Mouse (Mus musculus) midbrain, embryonic 16.5 days (tissue): Measurements from ENCODE around the gene Hcar2. TPM values are rescaled to one million over a fixed set of nuclear protein-coding genes. Genes with fewer than 3 reads are reported as not detected.

Experiments used
- ATAC-seq: fragments of 200-750 bp; cut with Nextera tagmentation; 2 replicates; pipeline ENCODE4 v1.8.0; 2017; ENCODE audit warnings: moderate TSS enrichment
- H3K27ac ChIP-seq: fragments of 300-500 bp; sonication (generic); 2 replicates; pipeline ENCODE4 v1.5.1; 2014; ENCODE audit warnings: mild to moderate bottlenecking, low read length, mixed read lengths
- H3K27me3 ChIP-seq: fragments of 300-500 bp; sonication (generic); 2 replicates; pipeline ENCODE4 v1.6.1; 2014; ENCODE audit warnings: low read depth, low read length, mixed read lengths; ENCODE audit not compliant: control insufficient read depth, insufficient read depth
- H3K36me3 ChIP-seq: fragments of 300-500 bp; sonication (generic); 2 replicates; pipeline ENCODE4 v1.6.1; 2014; ENCODE audit warnings: mild to moderate bottlenecking, low read length, moderate library complexity, mixed read lengths; ENCODE audit not compliant: control insufficient read depth, insufficient read depth
- H3K4me1 ChIP-seq: fragments of 300-500 bp; sonication (generic); 2 replicates; pipeline ENCODE4 v1.6.1; 2014; ENCODE audit warnings: mild to moderate bottlenecking, low read length, mixed read lengths; ENCODE audit not compliant: control insufficient read depth, insufficient read depth
- H3K4me2 ChIP-seq: fragments of 300-500 bp; sonication (generic); 2 replicates; pipeline ENCODE4 v1.6.1; 2014; ENCODE audit warnings: mild to moderate bottlenecking, low read length, mixed read lengths
- H3K4me3 ChIP-seq: fragments of 300-500 bp; sonication (generic); 2 replicates; pipeline ENCODE4 v1.5.1; 2014; ENCODE audit warnings: low read depth, mild to moderate bottlenecking, low read length, moderate library complexity, mixed read lengths
- H3K9ac ChIP-seq: fragments of 300-500 bp; sonication (generic); 2 replicates; pipeline ENCODE4 v1.6.1; 2014; ENCODE audit warnings: low read depth, low read length, mixed read lengths
- H3K9me3 ChIP-seq: fragments of 300-500 bp; sonication (generic); replicated peaks from 2 replicates; pipeline ENCODE4 v1.6.1; 2014; ENCODE audit warnings: mild to moderate bottlenecking, low read length, mixed read lengths; ENCODE audit not compliant: control insufficient read depth, poor library complexity, severe bottlenecking
- WGBS: fragments of 180-500 bp; shearing (Covaris S2); extraction: QIAGEN DNeasy Blood & Tissue Kit; methylation state at CpG from one replicate; pipeline ENCODE4 v1.1.7; 2014; 5-methylcytosine and 5-hydroxymethylcytosine counted together
- polyA plus RNA-seq: library from polyadenylated mRNA; unstranded; fragments of >200 nt; fragmentation: Nextera tagmentation; extraction: Ambion mirVana; gene quantifications from 2 replicates; pipeline ENCODE4 v1.2.1, GENCODE M21; 2015

The Hcar2 gene
- polyA plus RNA-seq, 1 experiment from 2014 or later = not detected

- no peak for ATAC-seq
- 71% methylated on average over 14 of the region's 14 CpGs for WGBS
- no peaks in the 10 kb centered on the region for H3K9me3 ChIP-seq
- no peaks in the 10 kb centered on the region for H3K36me3 ChIP-seq
- H3K27me3 ChIP-seq = no peaks in the 10 kb centered on the region
- no peak overlapping the region for H3K9ac ChIP-seq
- H3K27ac ChIP-seq = no peak overlapping the region
- 0 out of 2 replicates have a peak overlapping the region, but pooled peaks have one; percentile 10 for H3K4me3 ChIP-seq
- H3K4me1 ChIP-seq = no peaks in the 10 kb centered on the region
- 0 out of 2 replicates have a peak overlapping the region, but pooled peaks have one; percentile 9 for H3K4me2 ChIP-seq
Measured at GRCm38 (mm10) chr5:123878056-123878455, 12.8 kb upstream of the Hcar2 start.

DNA sequence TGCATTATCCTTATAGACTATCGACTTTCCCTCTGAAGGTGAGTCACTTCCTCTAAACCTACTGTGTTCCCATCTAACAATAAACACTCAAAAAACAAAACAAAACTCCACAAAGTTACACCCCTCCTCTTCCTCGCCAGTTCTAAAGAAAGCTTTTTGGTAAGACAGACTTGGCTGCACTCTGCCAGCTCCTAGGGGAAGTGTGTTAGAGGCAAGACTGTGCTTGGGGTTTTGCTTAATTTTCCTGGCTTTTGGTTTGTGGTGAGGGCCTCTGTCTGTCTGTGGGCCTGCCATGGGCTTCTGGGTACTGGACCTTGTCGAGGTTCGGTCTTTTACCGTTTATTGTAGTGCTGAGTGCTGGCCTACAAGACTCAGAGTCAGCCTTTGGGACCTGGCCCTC lies 8.9 kb upstream of the Hcar2 start:
- H3K27ac ChIP-seq = no peak overlapping the region
- no peak overlapping the region for H3K4me3 ChIP-seq
- no peak overlapping the region for H3K4me2 ChIP-seq
- WGBS = 89% methylated on average over 5 of the region's 5 CpGs
- no peak overlapping the region for H3K9ac ChIP-seq
- no peaks in the 10 kb centered on the region for H3K36me3 ChIP-seq
- H3K9me3 ChIP-seq = no peaks in the 10 kb centered on the region
- H3K4me1 ChIP-seq = no peaks in the 10 kb centered on the region
- ATAC-seq = no peak
- no peaks in the 10 kb centered on the region for H3K27me3 ChIP-seq

DNA sequence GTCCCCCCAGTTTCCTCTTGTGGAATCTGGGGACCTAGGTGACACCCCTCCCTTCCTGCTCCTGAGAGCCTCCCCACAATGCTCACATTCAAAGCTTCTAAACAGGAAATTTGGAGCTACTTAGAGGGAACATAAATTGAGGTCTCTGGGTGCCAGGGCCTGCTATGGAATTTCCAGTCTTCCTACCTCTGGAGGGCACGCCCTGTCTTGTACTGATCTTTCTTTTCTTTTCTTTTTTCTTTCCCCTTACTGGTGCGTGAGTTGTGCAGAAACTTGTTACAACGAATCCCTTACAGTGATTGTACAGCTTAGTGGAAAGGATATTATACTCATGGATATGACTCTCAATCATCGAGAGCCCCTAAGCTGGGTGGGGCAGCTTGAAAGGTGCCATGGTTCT lies 4.3 kb upstream of the Hcar2 start:
- Histone ChIP-seq H3K27me3 (no peaks in the 10 kb centered on the region), H3K4me1 (no peaks in the 10 kb centered on the region), H3K9ac (no peak overlapping the region), H3K36me3 (no peaks in the 10 kb centered on the region), H3K27ac (no peak overlapping the region), H3K9me3 (no peaks in the 10 kb centered on the region), H3K4me2 (no peak overlapping the region), H3K4me3 (no peak overlapping the region)
- ATAC-seq = no peak
- 87% methylated on average over 4 of the region's 4 CpGs for WGBS

- Histone ChIP-seq H3K9me3 (no peaks in the 10 kb centered on the region), H3K36me3 (no peaks in the 10 kb centered on the region), H3K27ac (no peak overlapping the region), H3K4me1 (no peaks in the 10 kb centered on the region), H3K27me3 (no peaks in the 10 kb centered on the region), H3K4me2 (no peak overlapping the region), H3K9ac (no peak overlapping the region), H3K4me3 (no peak overlapping the region)
- 91% methylated on average over 4 of the region's 4 CpGs for WGBS
- ATAC-seq = no peak
Measured at GRCm38 (mm10) chr5:123866457-123866856, 1.2 kb upstream of the Hcar2 start.

DNA sequence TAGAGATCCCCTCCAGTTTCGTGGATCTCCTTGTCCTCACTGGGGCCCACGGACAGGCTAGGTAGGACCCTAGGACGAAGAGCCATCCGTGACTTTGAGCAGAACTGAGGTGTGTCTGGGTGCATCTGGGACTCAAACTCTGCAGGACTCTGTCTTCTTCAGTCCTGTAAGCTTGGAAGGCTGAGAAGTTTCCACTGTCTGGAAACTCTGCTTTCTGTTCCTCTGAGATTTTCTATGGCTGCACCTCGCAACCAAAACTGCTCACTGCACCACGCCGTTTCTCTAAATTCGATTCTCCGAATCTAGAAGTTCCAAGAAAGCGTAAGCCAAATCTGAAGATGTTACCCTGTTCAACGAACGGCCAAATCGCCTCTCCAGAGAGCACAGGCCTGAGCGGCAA lies 1.4 kb downstream of the Hcar2 start:
- ATAC-seq = no peak
- Histone ChIP-seq H3K9me3 (no peaks in the 10 kb centered on the region), H3K36me3 (no peaks in the 10 kb centered on the region), H3K27ac (no peak overlapping the region), H3K27me3 (no peaks in the 10 kb centered on the region), H3K9ac (no peak overlapping the region), H3K4me1 (no peaks in the 10 kb centered on the region), H3K4me3 (no peak overlapping the region), H3K4me2 (no peak overlapping the region)
- 88% methylated on average over 14 of the region's 14 CpGs for WGBS

- ATAC-seq = no peak
- 86% methylated on average over 15 of the region's 15 CpGs for WGBS
- H3K27me3 ChIP-seq = no peaks in the 10 kb centered on the region
- no peaks in the 10 kb centered on the region for H3K36me3 ChIP-seq
- H3K4me1 ChIP-seq = no peaks in the 10 kb centered on the region
- H3K9me3 ChIP-seq = no peaks in the 10 kb centered on the region
- no peak overlapping the region for H3K4me2 ChIP-seq
- H3K9ac ChIP-seq = no peak overlapping the region
- no peak overlapping the region for H3K27ac ChIP-seq
- no peak overlapping the region for H3K4me3 ChIP-seq
Measured at GRCm38 (mm10) chr5:123862374-123863350, 2.6 kb downstream of the Hcar2 start.

GRCm38 (mm10) chr5:123858798-123859197 lies 6.5 kb downstream of the Hcar2 start:
- no peak overlapping the region for H3K4me2 ChIP-seq

GRCm38 (mm10) chr5:123854511-123854910 lies 10.8 kb downstream of the Hcar2 start:
- no peaks in the 10 kb centered on the region for H3K27me3 ChIP-seq
- H3K27ac ChIP-seq = no peak overlapping the region
- H3K36me3 ChIP-seq = no peaks in the 10 kb centered on the region
- H3K9ac ChIP-seq = no peak overlapping the region
- no peak overlapping the region for H3K4me3 ChIP-seq
- no peaks in the 10 kb centered on the region for H3K4me1 ChIP-seq
- no peak for ATAC-seq
- no peaks in the 10 kb centered on the region for H3K9me3 ChIP-seq
- WGBS = 88% methylated on average over 9 of the region's 9 CpGs
- H3K4me2 ChIP-seq = no peak overlapping the region

More at GRCm38 (mm10) chr5:123858798-123859197, 6.5 kb downstream of the Hcar2 start:
- H3K9me3 ChIP-seq = no peaks in the 10 kb centered on the region
- ATAC-seq = no peak
- no peaks in the 10 kb centered on the region for H3K36me3 ChIP-seq
- no peaks in the 10 kb centered on the region for H3K4me1 ChIP-seq
- 87% methylated on average over 11 of the region's 11 CpGs for WGBS
- no peaks in the 10 kb centered on the region for H3K27me3 ChIP-seq
- H3K9ac ChIP-seq = no peak overlapping the region
- H3K27ac ChIP-seq = no peak overlapping the region
- H3K4me3 ChIP-seq = no peak overlapping the region

GRCm38 (mm10) chr5:123853877-123854504 lies 11.3 kb downstream of the Hcar2 start:
- WGBS = 89% methylated on average over 11 of the region's 11 CpGs
- Histone ChIP-seq H3K27me3 (no peaks in the 10 kb centered on the region), H3K9ac (no peak overlapping the region), H3K4me1 (no peaks in the 10 kb centered on the region), H3K4me3 (no peak overlapping the region), H3K27ac (no peak overlapping the region), H3K4me2 (no peak overlapping the region), H3K9me3 (no peaks in the 10 kb centered on the region), H3K36me3 (no peaks in the 10 kb centered on the region)
- no peak for ATAC-seq
